Mouse (Mus musculus) E14TG2a.4 (cell line): ENCODE measurements at regions not wholly inside any gene's neighbourhood (a gene's known extent, or its start where the extent isn't known, plus 50 kb on each side); places are given as distances from the start of the nearest gene placed in this dataset.

ENCODE experiments used
- CTCF ChIP-seq: conservative IDR thresholded peaks from 2 replicates; pipeline ENCODE4 v1.5.1; 2014; ENCODE audit warnings: low read length
- POU5F1 ChIP-seq: IDR thresholded peaks from 2 replicates; pipeline ENCODE4 v1.6.1; 2014; ENCODE audit warnings: low read length, borderline replicate concordance

DNA sequence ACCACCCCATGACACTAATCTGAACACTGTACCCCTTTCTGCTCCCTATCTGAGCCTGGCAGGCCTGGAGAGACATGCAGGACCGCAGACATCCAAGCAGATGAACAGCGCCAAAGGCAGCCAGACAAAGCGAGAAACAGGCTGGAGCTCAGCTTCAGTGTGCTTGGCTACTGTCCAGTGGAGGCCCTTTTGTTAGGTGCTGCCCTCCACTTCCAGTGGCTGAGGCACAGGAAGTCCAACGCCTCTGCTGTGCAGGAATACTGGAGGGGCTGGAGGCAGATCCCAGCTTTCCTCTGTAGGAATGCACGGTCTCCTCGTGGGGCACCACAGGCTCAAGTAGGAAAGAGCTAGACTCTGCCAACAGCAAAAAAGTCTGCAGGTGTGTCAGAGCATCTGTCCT lies 112.6 kb downstream of the Mrm1 start:
- TF ChIP-seq CTCF = no peak
- no peak for TF ChIP-seq POU5F1
